Mouse (Mus musculus) inflammation-experienced regulatory T-cells, adult 6 months (primary cell): ENCODE data around the gene Gsdma. TPM values are rescaled to one million over a fixed set of nuclear protein-coding genes. Genes with fewer than 3 reads are reported as not detected.
A peak's percentile ranks its signal among the peaks of the same experiment; 100 is the strongest.

Source experiments
- ATAC-seq: one replicate; pipeline ENCODE4 v1.8.0; 2017
- polyA plus RNA-seq, 3 experiments: library from polyadenylated mRNA; unstranded; fragments of 100-300 nt; shearing (Covaris generic); gene quantifications; one replicate each; pipeline ENCODE4 v1.2.1; 2017

The Gsdma gene
- polyA plus RNA-seq, 3 experiments from 2014 or later = not detected

GRCm38 (mm10) chr11:98681786-98682745 lies 17.9 kb downstream of the Gsdma start, which contains the start of gene Psmd3:
Gene Psmd3 (plus strand): TSS chr11:98682554.
- peak; percentile 83 for ATAC-seq

GRCm38 (mm10) chr11:98682811-98683210 lies 18.7 kb downstream of the Gsdma start:
- ATAC-seq = no peak

- ATAC-seq = no peak
Observed at GRCm38 (mm10) chr11:98685642-98686041, 21.5 kb downstream of the Gsdma start.

GRCm38 (mm10) chr11:98686976-98687375 lies 22.8 kb downstream of the Gsdma start:
- no peak for ATAC-seq

GRCm38 (mm10) chr11:98688009-98688408 lies 23.9 kb downstream of the Gsdma start:
- ATAC-seq = no peak

- ATAC-seq = no peak
Observed at GRCm38 (mm10) chr11:98693201-98693600, 29.1 kb downstream of the Gsdma start.

GRCm38 (mm10) chr11:98693746-98694145 lies 29.6 kb downstream of the Gsdma start:
- ATAC-seq = no peak

- no peak for ATAC-seq
Observed at GRCm38 (mm10) chr11:98694301-98694700, 30.1 kb downstream of the Gsdma start.

GRCm38 (mm10) chr11:98695408-98695807 lies 31.3 kb downstream of the Gsdma start:
- ATAC-seq = no peak

- ATAC-seq = no peak
Observed at GRCm38 (mm10) chr11:98696454-98697216, 32.5 kb downstream of the Gsdma start.

- no peak for ATAC-seq
Observed at GRCm38 (mm10) chr11:98697225-98697624, 33.1 kb downstream of the Gsdma start.

GRCm38 (mm10) chr11:98698849-98699640 lies 34.9 kb downstream of the Gsdma start:
- ATAC-seq = no peak

GRCm38 (mm10) chr11:98699911-98700310 lies 35.8 kb downstream of the Gsdma start:
- peak; percentile 75 for ATAC-seq

- no peak for ATAC-seq
Observed at GRCm38 (mm10) chr11:98701213-98701670, 37.1 kb downstream of the Gsdma start, which contains the start of gene Csf3. Gene Csf3 (plus strand): TSS chr11:98701263.

GRCm38 (mm10) chr11:98702323-98702722 lies 38.2 kb downstream of the Gsdma start:
- ATAC-seq = no peak

- ATAC-seq = no peak
Observed at GRCm38 (mm10) chr11:98705021-98705420, 40.9 kb downstream of the Gsdma start.

GRCm38 (mm10) chr11:98707401-98708281 lies 43.5 kb downstream of the Gsdma start:
- no peak for ATAC-seq

GRCm38 (mm10) chr11:98708282-98708956 lies 44.3 kb downstream of the Gsdma start:
- no peak for ATAC-seq

GRCm38 (mm10) chr11:98709001-98709741 lies 45.0 kb downstream of the Gsdma start:
- no peak for ATAC-seq
